Mouse (Mus musculus): Measurements from ENCODE around the gene Bcl2l14. TPM values are rescaled to one million over a fixed set of nuclear protein-coding genes. Genes with fewer than 3 reads are reported as not detected.

Bcl2l14 gene
- total RNA-seq, 2 experiments from 2014 or later = not detected

- DNase-seq (ENCODE audit: low spot score in 2 of 2) = no peak
- intact Hi-C loops (cut with DNase I) = loop anchor here (5.0 kb wide), 1 partner anchor 489 kb away; no protein-coding TSS in a partner anchor
Observed at GRCm38 (mm10) chr6:134390837-134391236, 5.3 kb upstream of the Bcl2l14 start.

- intact Hi-C loops (cut with DNase I) = no loop called here
- DNase-seq (ENCODE audit: low spot score in 2 of 2) = peak; percentile 60 to 74
Observed at GRCm38 (mm10) chr6:134402914-134403683, 7.0 kb downstream of the Bcl2l14 start.

- intact Hi-C loops (cut with DNase I) = no loop called here
- DNase-seq (ENCODE audit: low spot score in 2 of 2) = no peak
Observed at GRCm38 (mm10) chr6:134403684-134404070, 7.6 kb downstream of the Bcl2l14 start.

- no peak for DNase-seq (ENCODE audit: low spot score in 2 of 2)
- intact Hi-C loops (cut with DNase I) = no loop called here
Observed at GRCm38 (mm10) chr6:134407226-134407625, 11.1 kb downstream of the Bcl2l14 start.

- no peak for DNase-seq (ENCODE audit: low spot score in 2 of 2)
- intact Hi-C loops (cut with DNase I) = no loop called here
Observed at GRCm38 (mm10) chr6:134413706-134414531, 17.8 kb downstream of the Bcl2l14 start.

- no peak for DNase-seq (ENCODE audit: low spot score in 2 of 2)
- intact Hi-C loops (cut with DNase I) = no loop called here
Observed at GRCm38 (mm10) chr6:134414532-134414883, 18.4 kb downstream of the Bcl2l14 start.

- no peak for DNase-seq (ENCODE audit: low spot score in 2 of 2)
- intact Hi-C loops (cut with DNase I) = no loop called here
Observed at GRCm38 (mm10) chr6:134416556-134417105, 20.5 kb downstream of the Bcl2l14 start.

- intact Hi-C loops (cut with DNase I) = no loop called here
- DNase-seq (ENCODE audit: low spot score in 2 of 2) = no peak
Observed at GRCm38 (mm10) chr6:134417886-134418285, 21.8 kb downstream of the Bcl2l14 start.

GRCm38 (mm10) chr6:134420375-134420774, 24.3 kb downstream of the Bcl2l14 start:
- DNase-seq (ENCODE audit: low spot score in 2 of 2) = no peak
- intact Hi-C loops (cut with DNase I) = loop anchor here (10.0 kb wide), 3 partner anchors 374 to 524 kb away; partner anchors contain the start of gene Dusp16

GRCm38 (mm10) chr6:134421921-134422320, 25.8 kb downstream of the Bcl2l14 start:
- DNase-seq (ENCODE audit: low spot score in 2 of 2) = no peak
- intact Hi-C loops (cut with DNase I) = loop anchor here (10.0 kb wide), 3 partner anchors 373 to 523 kb away; partner anchors contain the start of gene Dusp16

- intact Hi-C loops (cut with DNase I) = loop anchor here (1.0 to 10.0 kb wide), 5 partner anchors 182 to 520 kb away; partner anchors contain the start of gene Dusp16
Observed at GRCm38 (mm10) chr6:134425216-134425717, 29.1 kb downstream of the Bcl2l14 start.

GRCm38 (mm10) chr6:134427165-134427564, 31.0 kb downstream of the Bcl2l14 start:
- intact Hi-C loops (cut with DNase I) = loop anchor here (10.0 kb wide), 3 partner anchors 368 to 518 kb away; partner anchors contain the start of gene Dusp16
- no peak for DNase-seq (ENCODE audit: low spot score in 2 of 2)

More at GRCm38 (mm10) chr6:134425216-134425717, 29.1 kb downstream of the Bcl2l14 start:
- DNase-seq (ENCODE audit: low spot score in 2 of 2) = peak; percentile 73 to 83

GRCm38 (mm10) chr6:134428455-134428854, 32.3 kb downstream of the Bcl2l14 start:
- DNase-seq (ENCODE audit: low spot score in 2 of 2) = no peak
- intact Hi-C loops (cut with DNase I) = loop anchor here (10.0 kb wide), 3 partner anchors 366 to 516 kb away; partner anchors contain the start of gene Dusp16

GRCm38 (mm10) chr6:134430161-134430799, 34.2 kb downstream of the Bcl2l14 start:
- intact Hi-C loops (cut with DNase I) = no loop called here
- peak in 1 of 2 experiments; percentile 51 for DNase-seq (ENCODE audit: low spot score in 2 of 2)

- DNase-seq (ENCODE audit: low spot score in 2 of 2) = no peak
- intact Hi-C loops (cut with DNase I) = no loop called here
Observed at GRCm38 (mm10) chr6:134431583-134431982, 35.5 kb downstream of the Bcl2l14 start.

- DNase-seq (ENCODE audit: low spot score in 2 of 2) = no peak
- intact Hi-C loops (cut with DNase I) = no loop called here
Observed at GRCm38 (mm10) chr6:134433281-134433680, 37.2 kb downstream of the Bcl2l14 start.

GRCm38 (mm10) chr6:134434044-134434443, 37.9 kb downstream of the Bcl2l14 start:
- no peak for DNase-seq (ENCODE audit: low spot score in 2 of 2)
- intact Hi-C loops (cut with DNase I) = no loop called here

GRCm38 (mm10) chr6:134434866-134435390, 38.8 kb downstream of the Bcl2l14 start:
- intact Hi-C loops (cut with DNase I) = no loop called here
- no peak for DNase-seq (ENCODE audit: low spot score in 2 of 2)

GRCm38 (mm10) chr6:134436955-134437354, 40.8 kb downstream of the Bcl2l14 start:
- intact Hi-C loops (cut with DNase I) = no loop called here
- no peak for DNase-seq (ENCODE audit: low spot score in 2 of 2)
